Mouse (Mus musculus): ENCODE results near the gene Gcg. TPM values are rescaled to one million over a fixed set of nuclear protein-coding genes. Genes with fewer than 3 reads are reported as not detected.

Gcg gene
- not detected in 2 replicates for total RNA-seq (2017)

GRCm38 (mm10) chr2:62483550-62483949 is at the start of gene Gcg:
Gcg (minus strand) TSS chr2:62483650.
- no peak for ATAC-seq (replicated peaks in 1 of 2; ENCODE audit: insufficient read depth in 1 of 2, low FRiP score in 2 of 2, low TSS enrichment in 1 of 2, low read depth in 1 of 2, poor library complexity in 2 of 2, severe bottlenecking in 2 of 2)

GRCm38 (mm10) chr2:62531065-62531464 is 47.6 kb upstream of the Gcg start:
- ATAC-seq (replicated peaks in 1 of 2; ENCODE audit: insufficient read depth in 1 of 2, low FRiP score in 2 of 2, low TSS enrichment in 1 of 2, low read depth in 1 of 2, poor library complexity in 2 of 2, severe bottlenecking in 2 of 2), result no peak

- ATAC-seq (replicated peaks in 1 of 2; ENCODE audit: insufficient read depth in 1 of 2, low FRiP score in 2 of 2, low TSS enrichment in 1 of 2, low read depth in 1 of 2, poor library complexity in 2 of 2, severe bottlenecking in 2 of 2), result no peak
These were observed 42.9 kb upstream of the Gcg start for GRCm38 (mm10) chr2:62526399-62526798.

- ATAC-seq (replicated peaks in 1 of 2; ENCODE audit: insufficient read depth in 1 of 2, low FRiP score in 2 of 2, low TSS enrichment in 1 of 2, low read depth in 1 of 2, poor library complexity in 2 of 2, severe bottlenecking in 2 of 2), result no peak
These were observed 34.3 kb upstream of the Gcg start for GRCm38 (mm10) chr2:62517790-62518189.

- no peak for ATAC-seq (replicated peaks in 1 of 2; ENCODE audit: insufficient read depth in 1 of 2, low FRiP score in 2 of 2, low TSS enrichment in 1 of 2, low read depth in 1 of 2, poor library complexity in 2 of 2, severe bottlenecking in 2 of 2)
These were observed 31.0 kb upstream of the Gcg start for GRCm38 (mm10) chr2:62514477-62514876.

GRCm38 (mm10) chr2:62513477-62513876 is 30.0 kb upstream of the Gcg start:
- no peak for ATAC-seq (replicated peaks in 1 of 2; ENCODE audit: insufficient read depth in 1 of 2, low FRiP score in 2 of 2, low TSS enrichment in 1 of 2, low read depth in 1 of 2, poor library complexity in 2 of 2, severe bottlenecking in 2 of 2)

GRCm38 (mm10) chr2:62507130-62507529 is 23.7 kb upstream of the Gcg start:
- ATAC-seq (replicated peaks in 1 of 2; ENCODE audit: insufficient read depth in 1 of 2, low FRiP score in 2 of 2, low TSS enrichment in 1 of 2, low read depth in 1 of 2, poor library complexity in 2 of 2, severe bottlenecking in 2 of 2), result no peak

GRCm38 (mm10) chr2:62506441-62506840 is 23.0 kb upstream of the Gcg start:
- ATAC-seq (replicated peaks in 1 of 2; ENCODE audit: insufficient read depth in 1 of 2, low FRiP score in 2 of 2, low TSS enrichment in 1 of 2, low read depth in 1 of 2, poor library complexity in 2 of 2, severe bottlenecking in 2 of 2), result no peak

GRCm38 (mm10) chr2:62504269-62504796 is 20.9 kb upstream of the Gcg start:
- ATAC-seq (replicated peaks in 1 of 2; ENCODE audit: insufficient read depth in 1 of 2, low FRiP score in 2 of 2, low TSS enrichment in 1 of 2, low read depth in 1 of 2, poor library complexity in 2 of 2, severe bottlenecking in 2 of 2), result no peak

GRCm38 (mm10) chr2:62503326-62503725 is 19.9 kb upstream of the Gcg start:
- ATAC-seq (replicated peaks in 1 of 2; ENCODE audit: insufficient read depth in 1 of 2, low FRiP score in 2 of 2, low TSS enrichment in 1 of 2, low read depth in 1 of 2, poor library complexity in 2 of 2, severe bottlenecking in 2 of 2), result no peak

- no peak for ATAC-seq (replicated peaks in 1 of 2; ENCODE audit: insufficient read depth in 1 of 2, low FRiP score in 2 of 2, low TSS enrichment in 1 of 2, low read depth in 1 of 2, poor library complexity in 2 of 2, severe bottlenecking in 2 of 2)
These were observed 19.1 kb upstream of the Gcg start for GRCm38 (mm10) chr2:62502516-62502915.

- no peak for ATAC-seq (replicated peaks in 1 of 2; ENCODE audit: insufficient read depth in 1 of 2, low FRiP score in 2 of 2, low TSS enrichment in 1 of 2, low read depth in 1 of 2, poor library complexity in 2 of 2, severe bottlenecking in 2 of 2)
These were observed 15.4 kb upstream of the Gcg start for GRCm38 (mm10) chr2:62498821-62499220.

GRCm38 (mm10) chr2:62498086-62498485 is 14.6 kb upstream of the Gcg start:
- ATAC-seq (replicated peaks in 1 of 2; ENCODE audit: insufficient read depth in 1 of 2, low FRiP score in 2 of 2, low TSS enrichment in 1 of 2, low read depth in 1 of 2, poor library complexity in 2 of 2, severe bottlenecking in 2 of 2), result no peak

- no peak for ATAC-seq (replicated peaks in 1 of 2; ENCODE audit: insufficient read depth in 1 of 2, low FRiP score in 2 of 2, low TSS enrichment in 1 of 2, low read depth in 1 of 2, poor library complexity in 2 of 2, severe bottlenecking in 2 of 2)
These were observed 14.0 kb upstream of the Gcg start for GRCm38 (mm10) chr2:62497333-62498002.

- no peak for ATAC-seq (replicated peaks in 1 of 2; ENCODE audit: insufficient read depth in 1 of 2, low FRiP score in 2 of 2, low TSS enrichment in 1 of 2, low read depth in 1 of 2, poor library complexity in 2 of 2, severe bottlenecking in 2 of 2)
These were observed 12.0 kb upstream of the Gcg start for GRCm38 (mm10) chr2:62495407-62495806.

GRCm38 (mm10) chr2:62489832-62490231 is 6.4 kb upstream of the Gcg start:
- no peak for ATAC-seq (replicated peaks in 1 of 2; ENCODE audit: insufficient read depth in 1 of 2, low FRiP score in 2 of 2, low TSS enrichment in 1 of 2, low read depth in 1 of 2, poor library complexity in 2 of 2, severe bottlenecking in 2 of 2)

GRCm38 (mm10) chr2:62484906-62485305 is 1.5 kb upstream of the Gcg start:
- peak in 1 of 2 experiments; percentile 53; a peak in 1 of 4 replicates for ATAC-seq (replicated peaks in 1 of 2; ENCODE audit: insufficient read depth in 1 of 2, low FRiP score in 2 of 2, low TSS enrichment in 1 of 2, low read depth in 1 of 2, poor library complexity in 2 of 2, severe bottlenecking in 2 of 2)

GRCm38 (mm10) chr2:62480285-62481198 is 2.9 kb downstream of the Gcg start:
- no peak for ATAC-seq (replicated peaks in 1 of 2; ENCODE audit: insufficient read depth in 1 of 2, low FRiP score in 2 of 2, low TSS enrichment in 1 of 2, low read depth in 1 of 2, poor library complexity in 2 of 2, severe bottlenecking in 2 of 2)
